Mouse (Mus musculus) right cerebral cortex, postnatal 14 days (tissue): ENCODE results near the gene Fiz1.

Source experiments
- DNase-seq: peaks from one replicate; pipeline ENCODE4 v3.0.0; 2022

Gene Fiz1

DNA sequence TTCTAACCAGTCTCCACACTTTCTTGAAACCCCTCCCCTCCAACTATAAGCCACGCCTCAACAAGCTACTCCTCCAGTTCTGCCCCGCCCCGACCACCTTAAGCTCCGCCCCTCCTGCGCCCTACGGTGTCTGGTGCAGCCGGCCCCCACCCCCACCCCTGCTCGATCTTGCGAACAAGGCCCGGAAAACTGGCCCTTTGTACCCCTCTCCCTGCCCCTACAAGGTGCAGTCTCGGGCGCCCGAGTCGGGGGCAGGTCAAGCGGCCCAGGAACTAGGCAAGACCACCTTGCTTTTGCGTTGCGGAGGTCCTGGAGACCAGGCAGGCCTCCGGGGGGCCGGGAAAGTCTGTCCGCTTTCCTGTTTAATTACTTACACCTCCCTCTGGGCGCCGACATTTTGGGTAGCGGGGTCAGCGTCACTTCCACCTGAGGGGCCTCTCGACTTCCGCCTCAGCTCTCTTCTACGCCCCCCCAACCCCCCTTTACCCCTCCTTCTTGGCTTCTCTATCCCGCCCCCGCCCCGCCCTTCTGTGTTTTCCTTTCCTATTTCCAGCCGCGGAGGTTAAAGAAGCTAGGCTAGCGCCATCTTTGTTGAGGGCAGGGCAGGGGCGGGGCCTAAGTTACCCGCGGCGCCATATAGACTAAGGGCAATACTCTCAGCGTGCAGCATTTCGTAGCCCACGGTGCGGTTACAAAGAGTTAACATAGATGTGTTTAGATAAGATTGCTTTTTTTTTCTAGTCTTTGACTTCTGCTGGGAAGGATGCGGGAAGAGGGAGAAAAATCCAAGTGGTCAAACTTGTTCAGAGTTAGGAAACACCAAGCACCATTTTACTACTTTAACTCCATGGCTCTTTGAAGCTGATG is at the start of gene Fiz1, which contains the start of gene Zfp524:
TSS of gene Fiz1 (minus strand) at position 447 of the 867 bp plus-strand sequence.
TSS of gene Zfp524 (plus strand) at position 165 of the 867 bp plus-strand sequence.
- peak; percentile 94 for DNase-seq

DNA sequence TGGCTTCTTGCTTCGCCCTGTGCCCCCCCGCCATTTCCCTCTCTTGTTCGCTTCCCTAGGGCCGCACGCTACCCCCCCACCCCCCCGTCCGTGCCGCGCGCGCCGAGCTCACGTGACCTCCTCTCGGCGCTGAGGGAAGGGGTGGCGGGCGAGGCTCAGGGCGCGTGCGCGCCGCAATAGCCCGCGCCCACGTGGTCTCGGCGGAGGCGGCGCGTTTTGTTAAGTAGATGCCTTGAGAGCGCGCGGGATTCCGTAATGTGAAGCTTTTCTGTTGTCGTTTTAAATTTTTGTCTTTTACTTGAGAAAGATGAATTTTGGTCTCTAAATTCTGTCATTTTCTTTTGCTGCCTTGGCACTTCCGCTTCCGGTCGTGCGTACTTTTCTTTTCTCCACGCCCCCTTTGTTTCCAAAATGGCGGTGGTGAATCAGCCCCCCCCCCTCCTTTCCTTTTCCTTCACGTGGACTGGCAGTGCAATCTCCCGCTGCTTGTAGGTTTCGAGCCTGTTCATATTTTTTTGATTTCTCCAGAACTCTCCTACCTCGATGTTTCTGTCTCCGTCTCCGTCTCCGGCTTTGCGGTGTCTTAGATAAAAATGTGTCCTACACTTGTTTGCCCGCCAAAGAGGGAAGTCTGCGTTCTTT is 48.0 kb upstream of the Fiz1 start:
- DNase-seq = peak; percentile 72

DNA sequence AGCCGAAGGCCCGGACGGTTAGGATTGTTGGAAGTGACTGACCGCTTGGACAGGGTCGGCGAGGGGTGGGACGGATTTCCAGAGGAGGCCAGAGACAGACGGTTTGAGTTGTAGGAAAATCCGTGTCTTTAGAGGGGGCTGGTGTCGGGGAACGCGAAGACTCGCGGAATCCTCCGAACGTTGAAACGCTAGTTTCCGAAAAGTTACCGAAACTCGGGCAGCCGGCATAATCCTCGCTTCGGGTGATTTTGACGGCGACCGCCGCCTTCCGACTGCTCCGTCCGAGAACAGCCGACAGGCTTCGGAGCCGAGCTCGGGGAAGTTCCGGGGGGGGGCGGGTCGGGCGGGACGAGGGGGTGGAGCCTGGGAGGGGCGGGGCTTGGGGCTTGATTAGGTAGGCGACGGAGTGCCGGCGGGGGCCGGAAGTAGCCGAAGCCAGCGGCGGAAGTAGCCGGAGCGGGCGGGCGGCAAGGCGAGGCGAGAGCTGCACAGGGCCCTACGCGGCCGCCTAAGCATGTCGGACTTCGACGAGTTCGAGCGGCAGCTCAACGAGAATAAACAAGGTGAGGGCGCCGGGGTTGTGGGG is 47.4 kb upstream of the Fiz1 start, which contains the start of gene U2af2:
TSS of gene U2af2 (plus strand) at position 370 of the 586 bp plus-strand sequence.
- peak; percentile 97 for DNase-seq

DNA sequence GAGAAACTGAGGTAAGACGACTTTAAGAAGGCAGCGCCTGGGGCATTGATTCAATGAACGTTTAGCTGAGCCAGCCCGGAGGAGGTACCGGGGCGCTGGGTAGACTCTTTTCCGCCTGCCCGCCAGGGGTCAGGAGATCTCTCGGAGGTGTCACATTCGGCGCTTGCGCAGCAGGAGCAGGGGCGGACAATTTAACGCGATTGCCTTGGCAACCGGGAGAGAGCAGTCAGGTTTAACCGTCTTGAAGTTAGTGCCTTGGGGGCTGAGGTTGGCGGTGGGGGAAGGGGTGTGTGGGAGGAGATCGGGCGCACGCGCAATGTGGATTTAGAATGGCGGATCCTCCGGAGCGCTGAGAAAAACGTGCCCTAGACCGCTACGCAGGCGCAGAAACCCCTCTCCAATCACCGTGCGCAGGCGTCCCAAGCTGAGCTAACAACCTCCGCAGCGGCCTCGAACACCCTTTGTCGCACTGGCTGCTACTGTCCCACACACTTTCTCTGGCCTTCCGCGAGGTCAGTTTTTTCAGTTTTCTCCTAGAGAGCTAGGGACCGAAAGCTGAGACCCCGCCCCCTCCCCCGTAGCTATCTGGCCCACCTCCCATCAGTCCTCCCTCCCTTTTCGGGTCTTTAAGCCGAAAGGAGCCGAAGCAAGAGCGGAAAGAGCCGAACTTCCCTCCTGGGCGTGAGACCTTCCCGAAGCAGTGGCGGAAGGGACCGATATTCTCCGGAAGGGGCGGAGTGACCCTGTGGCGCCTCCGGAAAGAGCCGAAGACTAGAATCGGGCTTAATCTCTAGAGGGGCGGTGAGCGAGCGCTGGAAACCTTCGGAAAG is 46.7 kb upstream of the Fiz1 start:
- peak; percentile 100 for DNase-seq

DNA sequence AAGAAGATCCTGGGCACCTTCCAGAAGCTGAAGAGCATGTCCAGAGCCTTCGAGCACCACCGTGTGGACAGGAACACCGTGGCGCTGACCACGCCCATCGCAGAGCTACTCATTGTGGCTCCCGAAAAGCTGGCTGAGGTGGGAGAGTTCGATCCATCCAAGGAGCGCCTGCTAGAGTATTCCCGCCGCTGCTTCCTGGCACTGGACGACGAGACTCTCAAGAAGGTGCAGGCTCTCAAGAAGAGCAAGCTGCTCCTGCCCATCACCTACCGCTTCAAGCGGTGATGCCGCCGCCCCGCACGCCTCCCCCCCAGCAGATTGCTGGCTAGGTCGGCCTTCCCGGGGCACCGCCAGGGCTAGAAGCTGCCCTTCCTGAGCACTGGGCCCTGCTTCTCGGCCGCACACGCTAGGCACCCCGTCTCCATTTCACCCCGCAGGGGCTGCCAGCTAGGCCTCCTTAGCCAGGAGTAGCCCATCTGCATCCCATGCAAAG is 45.8 kb upstream of the Fiz1 start:
- DNase-seq = peak; percentile 77

DNA sequence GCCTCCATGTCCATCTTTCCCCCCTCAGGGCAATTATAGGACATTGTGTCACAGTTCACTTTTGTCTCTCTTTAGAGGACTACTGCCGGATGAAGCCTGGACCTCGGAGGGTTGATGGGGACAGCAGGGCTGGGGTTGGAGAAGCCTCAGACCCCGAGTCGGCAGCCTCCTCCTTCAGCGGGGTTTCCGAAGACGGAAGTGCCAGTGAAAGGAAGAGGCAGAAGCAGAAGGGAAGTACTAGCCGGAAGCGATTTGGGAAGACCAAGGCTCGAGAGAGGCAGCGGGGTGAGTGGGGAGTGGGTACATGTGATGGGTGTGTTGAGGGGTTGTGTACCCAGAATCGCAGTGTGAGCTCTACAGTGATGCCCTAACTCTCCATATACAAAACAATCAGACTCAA is 44.9 kb upstream of the Fiz1 start:
- DNase-seq = no peak

GRCm38 (mm10) chr7:5058631-5059030 is 44.1 kb upstream of the Fiz1 start:
- no peak for DNase-seq

GRCm38 (mm10) chr7:5057804-5058203 is 43.3 kb upstream of the Fiz1 start:
- DNase-seq = peak; percentile 31

DNA sequence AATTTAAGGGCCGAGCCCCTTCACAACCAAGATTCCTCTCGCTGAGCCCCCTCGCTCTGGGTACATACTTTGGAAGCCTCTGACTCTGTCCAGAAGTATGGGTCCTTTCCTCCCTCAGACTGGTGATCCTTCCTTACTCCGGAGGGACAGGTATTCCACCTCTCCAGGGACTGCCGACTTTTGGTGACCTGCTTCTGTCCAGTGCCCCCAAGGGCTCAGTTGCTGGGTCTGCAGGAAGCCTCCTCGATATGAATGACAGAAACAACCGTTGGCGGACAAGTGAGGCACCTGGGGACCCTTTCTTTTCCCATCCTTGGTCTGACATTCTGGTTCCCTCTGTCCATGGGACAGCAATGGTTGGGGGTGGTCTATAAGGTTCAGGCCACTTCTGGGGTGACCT is 42.9 kb upstream of the Fiz1 start:
- no peak for DNase-seq

DNA sequence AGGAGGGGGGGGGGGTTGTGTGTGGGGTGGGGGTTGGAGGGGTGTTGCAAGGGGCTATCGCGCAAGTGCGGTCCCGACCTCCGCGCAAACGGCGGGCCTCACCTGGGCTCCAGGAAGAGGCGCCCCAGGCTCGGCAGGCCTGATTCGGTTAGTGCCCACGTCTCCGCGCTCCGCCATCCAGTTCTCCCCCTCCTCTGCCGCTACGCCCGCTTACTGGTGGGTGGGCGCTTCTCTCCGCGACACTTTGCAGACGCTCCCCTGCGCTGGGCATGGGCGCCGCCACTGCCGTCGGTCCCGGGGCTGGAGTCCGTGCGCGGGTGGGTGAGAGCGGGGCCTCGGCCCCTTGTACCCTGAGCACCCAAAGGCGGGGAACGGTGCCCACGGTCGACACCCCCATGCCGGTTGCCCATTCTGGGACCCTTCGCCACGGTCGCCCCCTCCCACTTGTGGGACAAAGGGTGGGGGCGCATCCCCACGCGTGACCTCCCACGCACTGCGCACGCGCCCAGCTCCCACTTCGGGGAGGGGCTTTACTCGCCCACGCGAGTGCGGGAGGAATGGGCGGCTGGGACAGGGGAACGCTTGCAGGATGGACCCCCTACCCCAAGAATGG is 42.3 kb upstream of the Fiz1 start:
- peak; percentile 70 for DNase-seq

DNA sequence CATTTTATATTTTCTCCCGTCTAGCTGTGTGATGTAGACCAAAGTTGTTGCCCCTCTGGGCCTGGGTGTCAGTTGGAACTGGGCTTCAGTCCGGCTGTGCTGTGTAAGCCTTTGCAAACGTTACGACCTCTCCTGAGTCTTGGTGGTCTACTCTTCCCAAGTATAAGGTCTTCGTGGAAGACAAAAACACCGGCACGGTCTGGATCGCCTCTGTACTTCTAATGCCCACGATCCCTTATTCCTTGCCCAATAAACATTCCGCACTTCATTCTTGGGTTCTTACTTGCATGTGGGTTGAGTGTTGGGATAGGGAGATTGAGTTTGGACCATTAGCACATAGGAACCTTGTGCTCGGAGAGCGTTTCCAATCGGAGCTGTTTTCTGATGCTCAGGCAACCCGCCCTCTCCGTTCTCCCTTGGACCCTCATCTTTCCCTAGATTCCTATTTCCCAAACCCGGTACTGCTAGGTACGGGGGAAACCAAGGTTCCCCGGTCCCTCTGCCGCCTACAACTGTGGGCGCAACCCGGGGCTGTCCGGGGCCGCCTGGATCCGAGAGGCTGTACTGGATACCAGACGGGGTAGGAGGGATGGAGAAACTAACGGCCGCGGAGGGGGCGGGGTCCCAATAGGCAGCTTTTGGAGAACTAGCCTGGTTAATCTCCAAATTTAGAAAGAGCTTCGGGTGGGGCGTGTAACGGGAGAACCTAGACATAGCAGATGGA is 39.1 kb upstream of the Fiz1 start:
- peak; percentile 38 for DNase-seq

- DNase-seq = peak; percentile 35
Observed at GRCm38 (mm10) chr7:5052931-5053343, 38.4 kb upstream of the Fiz1 start.

- DNase-seq = no peak
Observed at GRCm38 (mm10) chr7:5052438-5052837, 37.9 kb upstream of the Fiz1 start.

GRCm38 (mm10) chr7:5051193-5052192 is 37.0 kb upstream of the Fiz1 start, which contains the start of gene Zfp580:
Gene Zfp580 (plus strand): TSS chr7:5051538.
- DNase-seq = peak; percentile 74

DNA sequence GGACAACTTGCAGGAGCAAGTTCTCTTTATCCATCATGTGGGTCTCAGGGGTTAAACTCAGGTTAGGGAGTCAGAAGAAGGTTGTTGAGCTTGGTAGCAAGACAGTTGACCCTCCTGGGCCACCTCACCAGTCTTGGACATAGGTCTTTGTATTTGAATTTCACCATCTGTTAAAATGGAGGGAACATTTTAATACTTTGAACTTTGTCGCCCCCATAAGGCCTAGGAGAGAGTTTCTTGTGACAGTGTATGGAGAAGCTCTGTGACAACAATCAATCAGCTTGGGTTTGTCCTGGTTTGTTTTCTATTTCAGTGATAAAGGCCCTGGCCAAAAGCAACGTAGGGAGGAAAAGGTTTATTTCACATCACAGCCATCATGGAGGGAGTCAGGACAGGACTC is 32.8 kb upstream of the Fiz1 start:
- DNase-seq = no peak

GRCm38 (mm10) chr7:5046112-5046511 is 31.6 kb upstream of the Fiz1 start:
- no peak for DNase-seq

GRCm38 (mm10) chr7:5044981-5045380 is 30.5 kb upstream of the Fiz1 start:
- DNase-seq = no peak

DNA sequence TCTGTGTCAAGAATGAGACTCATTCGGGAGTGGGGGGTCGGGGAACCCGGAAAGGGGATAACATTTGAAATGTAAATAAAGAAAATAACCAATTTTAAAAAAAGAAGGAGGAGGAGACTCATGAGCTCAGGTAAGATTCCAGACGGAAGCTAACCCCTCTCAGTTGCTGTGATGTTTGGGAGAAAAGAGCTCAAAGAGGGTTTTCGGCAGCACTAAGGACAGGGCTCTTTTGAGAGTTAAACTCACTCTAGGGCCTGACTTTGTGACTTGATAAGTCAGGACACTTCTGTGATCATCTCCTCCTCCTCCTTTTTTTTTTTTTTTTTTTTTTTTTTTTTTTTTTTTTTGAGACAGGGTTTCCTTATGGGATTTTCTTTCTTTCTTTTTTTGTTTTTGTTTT is 24.4 kb upstream of the Fiz1 start:
- DNase-seq = no peak

DNA sequence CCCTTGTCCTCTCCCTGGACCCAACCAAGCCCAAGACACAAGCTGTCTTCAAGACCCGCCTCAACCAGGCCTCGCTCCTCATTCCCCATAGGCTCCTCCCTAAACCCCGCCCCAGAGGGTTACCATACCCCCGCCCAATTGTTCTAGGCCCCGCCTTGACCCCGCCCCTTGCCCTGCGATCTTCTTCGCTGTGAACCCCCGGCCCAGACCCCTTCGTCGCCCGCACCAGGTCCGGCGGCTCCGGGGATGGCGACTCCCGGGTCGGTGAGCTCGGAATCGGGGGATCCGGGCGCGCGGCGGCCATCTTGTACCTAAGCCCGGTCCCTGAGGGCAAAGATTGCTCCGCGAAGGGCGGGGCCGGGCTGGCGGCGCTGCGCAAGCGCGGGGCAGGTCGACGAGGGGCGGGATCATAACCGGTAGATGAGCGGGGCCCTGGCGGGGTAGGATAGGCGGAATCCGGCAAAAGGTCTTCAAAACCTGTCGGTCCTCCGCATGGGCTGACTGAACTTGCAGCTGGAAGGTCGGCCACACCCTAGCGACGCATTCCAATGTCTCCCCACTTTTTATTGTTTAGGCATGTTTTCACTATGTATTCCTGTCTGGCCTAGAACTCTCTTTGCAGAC is 23.7 kb upstream of the Fiz1 start, which contains the start of gene Zfp784:
TSS of gene Zfp784 (minus strand) at position 338 of the 624 bp plus-strand sequence.
- peak; percentile 93 for DNase-seq
